Mouse (Mus musculus) kidney, adult 2 months (tissue): ENCODE results near the gene Ttc7b.

Source experiments
- CTCF ChIP-seq: fragments of 200-500 bp; conservative IDR thresholded peaks from 2 replicates; pipeline ENCODE4 v1.5.1; 2011; ENCODE audit warnings: low read depth, mild to moderate bottlenecking, control low read depth, low read length, moderate library complexity, mixed read lengths; ENCODE audit not compliant: insufficient read depth, insufficient read length
- POLR2A ChIP-seq: fragments of 200-500 bp; IDR thresholded peaks from one replicate; pipeline ENCODE4 v1.6.1; 2011; ENCODE audit warnings: low read depth, low read length, control low read depth

DNA sequence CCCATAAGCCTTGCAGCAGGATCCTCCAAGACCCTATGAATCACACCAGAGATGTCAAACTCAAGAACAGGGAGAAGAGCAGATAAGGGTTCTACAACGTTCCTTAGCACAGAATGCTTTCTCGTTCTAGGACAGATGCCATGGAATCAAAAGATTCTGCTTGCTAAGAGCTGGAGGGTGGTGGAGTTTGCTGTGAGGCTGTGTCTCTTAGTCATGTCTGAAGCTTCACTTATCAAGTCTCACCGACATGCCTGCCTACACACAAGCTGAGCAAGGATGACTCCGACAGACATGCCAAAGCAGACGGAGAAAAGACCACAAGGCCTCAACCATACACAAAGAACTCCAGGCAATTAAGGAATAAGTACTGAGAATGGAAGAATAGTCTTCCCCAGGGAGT, 27.4 kb downstream of the Ttc7b start:
- TF ChIP-seq CTCF (no peak), POLR2A (no peak)
